Mouse (Mus musculus) hindbrain, embryonic 11.5 days (tissue): ENCODE measurements around the gene Ecm2. TPM values are rescaled to one million over a fixed set of nuclear protein-coding genes. Genes with fewer than 3 reads are reported as not detected.

Experiments
- ATAC-seq: fragments of 200-750 bp; cut with Nextera tagmentation; 2 replicates; pipeline ENCODE4 v1.8.0; 2017; ENCODE audit warnings: mild to moderate bottlenecking, moderate TSS enrichment, moderate library complexity; ENCODE audit not compliant: low FRiP score
- DNase-seq: peaks from one replicate; pipeline ENCODE4 v3.0.0-alpha.2; 2015; ENCODE audit warnings: low spot score
- H3K27ac ChIP-seq: fragments of 300-500 bp; sonication (generic); 2 replicates; pipeline ENCODE4 v1.5.1; 2014; ENCODE audit warnings: mild to moderate bottlenecking, low read depth, low read length
- H3K27me3 ChIP-seq: fragments of 300-500 bp; sonication (generic); 2 replicates; pipeline ENCODE4 v1.6.1; 2014; ENCODE audit warnings: mild to moderate bottlenecking, low read length, moderate library complexity, mixed read lengths; ENCODE audit not compliant: control insufficient read depth, insufficient read depth
- H3K36me3 ChIP-seq: fragments of 300-500 bp; sonication (generic); 2 replicates; pipeline ENCODE4 v1.6.1; 2014; ENCODE audit warnings: mild to moderate bottlenecking, low read length, moderate library complexity, mixed read lengths; ENCODE audit not compliant: control insufficient read depth, insufficient read depth
- H3K4me1 ChIP-seq: fragments of 300-500 bp; sonication (generic); replicated peaks from 2 replicates; pipeline ENCODE4 v1.6.1; 2014; ENCODE audit warnings: low read length, mixed read lengths; ENCODE audit not compliant: control insufficient read depth, insufficient read depth
- H3K4me2 ChIP-seq: fragments of 300-500 bp; sonication (generic); replicated peaks from 2 replicates; pipeline ENCODE4 v1.6.1; 2014; ENCODE audit warnings: mild to moderate bottlenecking, low read depth, low read length
- H3K4me3 ChIP-seq: fragments of 300-500 bp; sonication (generic); 2 replicates; pipeline ENCODE4 v1.5.1; 2014; ENCODE audit warnings: low read depth, low read length
- H3K9ac ChIP-seq: fragments of 300-500 bp; sonication (generic); 2 replicates; pipeline ENCODE4 v1.6.1; 2014; ENCODE audit warnings: low read depth, low read length
- H3K9me3 ChIP-seq: fragments of 300-500 bp; sonication (generic); 2 replicates; pipeline ENCODE4 v1.6.1; 2016; ENCODE audit warnings: low read length; ENCODE audit not compliant: control insufficient read depth
- WGBS: fragments of 180-500 bp; shearing (Covaris S2); extraction: QIAGEN DNeasy Blood & Tissue Kit; methylation state at CpG from one replicate; pipeline ENCODE4 v1.1.7; 2014; 5-methylcytosine and 5-hydroxymethylcytosine counted together
- polyA plus RNA-seq: library from polyadenylated mRNA; unstranded; fragments of >200 nt; fragmentation: Nextera tagmentation; extraction: Ambion mirVana; gene quantifications from 2 replicates; pipeline ENCODE4 v1.2.1, GENCODE M21; 2014

Ecm2 gene
- polyA plus RNA-seq, 1 experiment from 2014 or later = 1.2 TPM

DNA sequence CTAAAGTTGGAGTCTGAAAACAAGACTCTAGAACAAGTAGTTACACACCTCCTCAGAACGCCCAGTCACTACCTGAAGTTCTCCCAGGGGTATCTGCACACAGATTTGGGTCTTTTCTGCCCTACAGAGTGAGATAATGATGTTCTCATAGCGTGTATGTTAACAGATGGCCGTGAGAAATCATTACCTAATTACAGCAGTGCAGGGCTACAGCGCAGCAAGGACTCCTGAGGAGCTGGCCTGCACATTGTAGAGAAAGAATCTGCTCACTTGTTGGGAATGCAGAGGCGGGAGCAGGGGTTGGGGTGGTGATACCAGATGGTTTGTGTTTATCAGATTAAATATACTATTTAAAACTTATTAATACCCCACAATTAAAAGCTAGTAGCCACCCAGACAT is 24.1 kb upstream of the Ecm2 start:
- no peak overlapping the region for H3K4me3 ChIP-seq
- no peaks in the 10 kb centered on the region for H3K9me3 ChIP-seq
- 66% methylated on average over 5 of the region's 5 CpGs for WGBS
- DNase-seq (no peak), ATAC-seq (no peak)
- no peaks in the 10 kb centered on the region for H3K36me3 ChIP-seq
- H3K27me3 ChIP-seq = no peaks in the 10 kb centered on the region
- no peak overlapping the region for H3K9ac ChIP-seq
- no peaks in the 10 kb centered on the region for H3K4me1 ChIP-seq
- H3K4me2 ChIP-seq = no peak overlapping the region
- H3K27ac ChIP-seq = no peak overlapping the region

DNA sequence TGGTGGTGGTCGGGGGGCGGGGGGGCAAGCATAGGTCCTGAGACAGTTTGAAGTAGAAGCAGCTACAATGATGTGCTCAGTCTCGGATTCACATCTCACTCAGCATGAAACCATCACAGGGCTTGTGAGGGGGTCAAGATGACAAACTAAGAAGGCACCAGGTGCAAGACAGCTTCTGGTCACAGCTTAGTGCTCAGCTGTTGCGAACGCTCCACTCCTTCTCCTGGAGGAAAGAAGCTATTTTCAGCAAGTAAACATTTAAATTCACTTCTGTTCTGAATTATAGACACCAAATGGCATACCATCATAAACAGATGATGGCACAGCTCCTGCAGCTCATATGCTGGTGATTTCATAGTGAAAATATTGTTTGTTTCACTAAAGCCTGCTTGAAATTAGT is 19.2 kb upstream of the Ecm2 start:
- Histone ChIP-seq H3K27me3 (no peaks in the 10 kb centered on the region), H3K27ac (no peak overlapping the region), H3K4me3 (no peak overlapping the region), H3K4me1 (no peaks in the 10 kb centered on the region), H3K4me2 (no peak overlapping the region), H3K36me3 (no peaks in the 10 kb centered on the region), H3K9ac (no peak overlapping the region), H3K9me3 (no peaks in the 10 kb centered on the region)
- ATAC-seq (no peak), DNase-seq (no peak)
- 87% methylated on average over 5 of the region's 5 CpGs for WGBS

DNA sequence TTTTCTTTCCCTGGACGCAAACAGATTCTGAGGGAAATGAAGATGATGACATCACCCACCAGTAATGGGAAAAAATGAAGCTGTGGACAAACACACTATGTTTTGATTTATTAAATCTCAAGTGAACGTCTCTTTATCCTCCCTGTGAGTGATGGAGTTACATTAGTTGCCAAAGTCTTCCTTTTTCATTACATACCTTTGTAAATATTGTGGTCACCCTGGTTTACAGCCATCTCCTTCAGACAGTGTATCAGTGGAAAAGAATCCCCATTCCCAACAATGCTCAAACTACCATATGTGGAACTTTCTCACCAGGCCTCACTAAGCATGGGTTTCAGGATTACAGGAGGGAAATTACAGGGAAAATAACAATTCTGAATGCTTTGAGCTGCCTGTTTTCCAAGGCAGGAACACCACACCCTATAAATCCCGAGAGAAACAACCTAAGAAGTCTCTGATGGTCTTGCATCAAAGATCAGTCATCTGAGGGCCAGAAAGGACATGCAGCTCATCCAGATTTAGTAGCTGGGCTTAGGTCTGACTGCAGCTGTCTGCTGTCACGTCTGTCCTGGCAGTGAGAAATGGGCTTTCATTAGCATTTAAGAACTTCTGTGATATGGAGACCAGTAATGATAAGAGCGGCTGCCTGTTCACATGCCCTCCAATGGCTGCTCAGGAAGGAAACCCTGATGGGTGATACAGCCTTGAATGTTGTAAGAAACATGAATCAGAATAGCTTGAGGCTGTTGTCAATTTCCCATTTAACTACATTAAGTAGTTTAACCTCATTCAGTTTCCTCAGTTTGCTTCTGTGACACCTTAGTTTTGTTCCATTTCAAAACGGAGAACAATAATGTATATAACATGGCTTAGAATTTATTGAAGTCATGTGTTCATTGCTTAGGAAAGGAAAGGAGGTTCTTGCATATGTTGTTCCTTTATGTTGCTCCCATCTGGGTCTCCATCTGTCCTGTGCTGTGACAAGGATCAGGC is 11.9 kb upstream of the Ecm2 start, which contains the start of gene Tes3-ps:
Gene Tes3-ps, plus strand, starts transcription at position 943 of the 993 bp plus-strand sequence.
- ATAC-seq (no peak), DNase-seq (no peak)
- 83% methylated on average over 6 of the region's 6 CpGs for WGBS
- H3K27me3 ChIP-seq = no peaks in the 10 kb centered on the region
- H3K9me3 ChIP-seq = no peaks in the 10 kb centered on the region
- no peaks in the 10 kb centered on the region for H3K36me3 ChIP-seq
- H3K4me3 ChIP-seq = no peak within 1 kb of the TSS
- no peak within 1 kb of the TSS for H3K9ac ChIP-seq
- no peaks in the 10 kb centered on the region for H3K4me1 ChIP-seq
- H3K27ac ChIP-seq = no peak within 1 kb of the TSS
- no peak within 1 kb of the TSS for H3K4me2 ChIP-seq

DNA sequence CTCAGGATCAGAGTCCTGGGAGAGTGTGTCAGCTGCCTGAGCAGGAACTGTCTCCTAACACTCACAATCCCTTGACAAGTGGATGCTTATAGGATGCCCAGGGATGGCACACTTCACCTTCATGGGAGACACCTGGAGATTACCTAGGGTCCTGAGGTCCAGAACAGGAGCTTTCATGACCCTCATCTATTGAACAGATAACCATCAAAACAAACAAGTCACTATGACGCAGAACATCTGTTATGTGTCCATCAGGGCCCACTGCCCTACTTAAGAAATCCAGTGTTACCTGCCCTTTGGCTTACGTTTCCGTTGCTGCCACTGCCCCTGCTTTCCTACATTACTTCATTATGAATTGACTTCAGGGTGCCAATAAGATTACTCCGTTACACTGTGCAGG is 1.2 kb downstream of the Ecm2 start:
- Histone ChIP-seq H3K4me3 (no peak overlapping the region), H3K4me2 (no peak overlapping the region), H3K4me1 (no peaks in the 10 kb centered on the region), H3K9me3 (no peaks in the 10 kb centered on the region), H3K27ac (no peak overlapping the region), H3K9ac (no peak overlapping the region), H3K36me3 (no peaks in the 10 kb centered on the region), H3K27me3 (no peaks in the 10 kb centered on the region)
- ATAC-seq (no peak), DNase-seq (no peak)
- WGBS = 88% methylated on average over 4 of the region's 4 CpGs

DNA sequence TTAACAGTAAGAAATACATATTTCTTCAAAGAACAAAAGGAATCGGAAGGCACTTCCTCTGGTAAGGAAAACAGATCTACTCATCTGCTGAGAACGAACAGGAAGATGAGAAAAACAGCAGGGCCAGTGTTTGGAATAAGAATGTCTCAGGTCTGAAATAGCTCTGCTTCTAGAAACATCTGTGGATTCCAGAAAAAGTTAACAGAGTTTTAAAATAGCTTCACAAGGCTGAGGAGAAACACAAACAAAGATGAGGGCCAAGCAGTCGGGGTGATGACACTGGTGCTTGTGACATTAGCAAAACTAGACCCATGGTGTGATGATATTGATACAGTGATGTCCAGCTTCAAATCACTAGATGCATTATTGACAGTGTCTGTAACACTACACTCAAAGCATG is 2.6 kb downstream of the Ecm2 start:
- Histone ChIP-seq H3K9me3 (no peaks in the 10 kb centered on the region), H3K9ac (no peak overlapping the region), H3K4me3 (no peak overlapping the region), H3K27me3 (no peaks in the 10 kb centered on the region), H3K4me2 (no peak overlapping the region), H3K36me3 (no peaks in the 10 kb centered on the region), H3K27ac (no peak overlapping the region), H3K4me1 (no peaks in the 10 kb centered on the region)
- ATAC-seq (no peak), DNase-seq (no peak)
- 79% methylated on average over 3 of the region's 3 CpGs for WGBS

DNA sequence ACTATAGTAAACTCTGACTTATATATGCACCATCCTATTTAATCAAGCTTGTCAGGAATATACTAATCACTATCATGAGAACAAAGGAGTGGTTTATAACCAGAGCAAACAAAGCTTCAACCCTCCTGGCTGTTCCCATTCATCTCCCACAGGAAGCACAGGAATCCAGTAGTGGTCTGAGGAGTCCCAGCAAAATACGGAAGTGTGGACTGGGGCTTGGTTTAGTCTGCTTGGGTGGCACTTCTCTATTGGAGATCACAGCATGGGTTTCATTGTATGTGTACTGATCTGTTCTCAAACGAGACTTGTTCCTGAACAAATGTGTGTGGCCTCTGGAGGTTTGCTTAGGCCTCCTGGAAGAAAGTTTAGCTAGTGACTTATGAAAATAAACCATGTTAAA is 14.2 kb downstream of the Ecm2 start:
- Histone ChIP-seq H3K36me3 (no peaks in the 10 kb centered on the region), H3K9me3 (no peaks in the 10 kb centered on the region), H3K4me3 (no peak overlapping the region), H3K27me3 (no peaks in the 10 kb centered on the region), H3K4me1 (no peaks in the 10 kb centered on the region), H3K9ac (no peak overlapping the region), H3K27ac (no peak overlapping the region), H3K4me2 (no peak overlapping the region)
- ATAC-seq (no peak), DNase-seq (no peak)
- WGBS = 42% methylated on average over 2 of the region's 2 CpGs

DNA sequence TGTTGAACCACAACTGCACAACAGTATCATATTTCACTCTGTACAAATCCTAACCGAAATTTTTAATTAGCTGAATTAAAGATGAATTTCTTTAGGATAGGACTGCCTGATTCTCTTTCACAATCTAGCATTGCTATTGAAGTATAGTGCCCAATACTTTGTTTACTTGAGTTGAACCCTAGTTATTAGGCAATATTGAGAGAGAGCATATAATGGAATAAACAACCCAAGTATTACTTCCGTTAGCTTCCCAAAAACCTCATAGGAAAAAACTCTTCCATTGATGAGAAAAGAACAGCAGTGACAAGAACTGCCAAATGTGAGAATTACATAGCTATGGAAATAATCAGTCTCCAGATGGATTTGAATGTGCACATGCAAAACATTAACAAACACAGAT is 21.6 kb downstream of the Ecm2 start:
- WGBS = 81% methylated on average over 2 of the region's 2 CpGs

DNA sequence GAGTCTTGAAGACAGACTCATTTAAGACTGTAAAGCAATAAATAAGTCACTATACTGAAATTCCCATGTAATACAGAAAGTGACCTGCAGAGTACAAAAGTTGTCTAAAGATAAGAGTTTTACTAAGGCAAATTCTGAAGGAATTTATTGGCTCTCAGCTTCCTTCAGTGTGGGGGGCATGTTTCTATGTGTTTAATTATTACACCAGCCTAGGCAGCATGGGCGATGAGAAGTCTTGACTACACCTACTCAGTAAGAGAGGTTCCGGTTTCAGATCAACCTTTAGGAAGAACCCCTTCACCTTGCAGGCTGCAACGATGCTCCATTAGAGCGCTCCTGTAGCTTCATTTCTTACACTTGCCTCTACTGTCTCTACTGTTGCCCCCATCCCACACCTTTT is 26.0 kb downstream of the Ecm2 start:
- no peaks in the 10 kb centered on the region for H3K27me3 ChIP-seq
- DNase-seq (no peak), ATAC-seq (no peak)
- no peak overlapping the region for H3K4me3 ChIP-seq
- no peak overlapping the region for H3K27ac ChIP-seq
- H3K9ac ChIP-seq = no peak overlapping the region
- no peaks in the 10 kb centered on the region for H3K9me3 ChIP-seq
- H3K36me3 ChIP-seq = no peaks in the 10 kb centered on the region
- H3K4me1 ChIP-seq = no peaks in the 10 kb centered on the region
- WGBS = 95% methylated on average over 4 of the region's 4 CpGs
- no peak overlapping the region for H3K4me2 ChIP-seq

More for the DNA sequence above, 21.6 kb downstream of the Ecm2 start:
- DNase-seq = no peak
- Histone ChIP-seq H3K4me3 (no peak overlapping the region), H3K4me1 (no peaks in the 10 kb centered on the region), H3K27me3 (no peaks in the 10 kb centered on the region), H3K27ac (no peak overlapping the region), H3K9ac (no peak overlapping the region), H3K36me3 (no peaks in the 10 kb centered on the region), H3K9me3 (no peaks in the 10 kb centered on the region), H3K4me2 (no peak overlapping the region)
- no peak for ATAC-seq

DNA sequence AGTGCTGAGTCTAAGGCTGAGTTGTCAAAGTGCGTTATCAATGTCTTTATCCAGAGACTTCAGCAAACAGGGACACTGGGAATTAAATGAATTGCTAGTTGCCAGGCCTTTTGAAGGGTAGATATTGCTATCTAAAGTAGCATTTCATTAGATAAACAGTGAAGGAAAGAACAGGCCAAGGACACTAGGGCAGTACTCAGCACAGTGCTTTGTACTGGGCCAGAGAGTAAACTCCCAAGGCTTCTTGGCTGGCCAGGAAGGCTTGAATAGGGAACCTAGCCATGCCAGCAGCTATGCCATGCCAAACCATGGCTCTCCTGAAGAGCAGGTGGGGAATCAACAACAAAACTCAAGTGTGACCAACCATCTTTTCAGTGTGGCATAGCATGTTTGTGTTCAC is 32.3 kb downstream of the Ecm2 start:
- H3K4me2 ChIP-seq = no peak overlapping the region
- 95% methylated on average over 1 of the region's 1 CpGs for WGBS
- H3K9ac ChIP-seq = no peak overlapping the region
- ATAC-seq (no peak), DNase-seq (no peak)
- no peak overlapping the region for H3K4me3 ChIP-seq
- H3K36me3 ChIP-seq = no peaks in the 10 kb centered on the region
- H3K27ac ChIP-seq = no peak overlapping the region
- no peaks in the 10 kb centered on the region for H3K27me3 ChIP-seq
- H3K4me1 ChIP-seq = no peaks in the 10 kb centered on the region
- no peaks in the 10 kb centered on the region for H3K9me3 ChIP-seq
